Mouse (Mus musculus) bone marrow, adult 2 months (tissue): ENCODE results near the gene Thap8. TPM values are rescaled to one million over a fixed set of nuclear protein-coding genes. Genes with fewer than 3 reads are reported as not detected.

Experiments
- H3K27ac ChIP-seq: fragments of 200-500 bp; 2 replicates; pipeline ENCODE4 v1.5.1; 2012; ENCODE audit warnings: low read depth, mild to moderate bottlenecking, control low read depth, inconsistent platforms, low read length; ENCODE audit not compliant: control insufficient read depth, poor library complexity, insufficient read depth
- H3K4me1 ChIP-seq: fragments of 200-500 bp; 2 replicates; pipeline ENCODE4 v1.6.1; 2011; ENCODE audit warnings: low read length; ENCODE audit not compliant: control insufficient read depth, insufficient read depth
- H3K4me3 ChIP-seq: fragments of 200-500 bp; replicated peaks from 2 replicates; pipeline ENCODE3; 2011; ENCODE audit warnings: mild to moderate bottlenecking, low read depth, low read length, control low read depth; ENCODE audit not compliant: control insufficient read depth
- CTCF ChIP-seq: fragments of 200-500 bp; IDR thresholded peaks from 2 replicates; pipeline ENCODE4 v1.5.1; 2011; ENCODE audit warnings: low read length, control low read depth; ENCODE audit not compliant: control insufficient read depth, insufficient read depth
- POLR2A ChIP-seq: fragments of 200-500 bp; IDR thresholded peaks from 2 replicates; pipeline ENCODE4 v1.6.1; 2011; ENCODE audit warnings: low read depth, mild to moderate bottlenecking, control low read depth, low read length, borderline replicate concordance; ENCODE audit not compliant: control insufficient read depth
- whole genome bisulfite sequencing: fragments of 180-500 bp; shearing (Covaris S2); methylation state at CpG from one replicate; pipeline ENCODE4 v1.1.7; 2018; 5-methylcytosine and 5-hydroxymethylcytosine counted together
- polyA plus RNA-seq: library from polyadenylated mRNA; stranded (reverse); fragments of >200 nt; gene quantifications from 2 replicates; pipeline ENCODE4 v1.2.4, GENCODE M21; 2011; ENCODE audit warnings: low replicate concordance; ENCODE audit not compliant: missing spikeins, insufficient read depth, insufficient read length

The Thap8 gene
- polyA plus RNA-seq, 1 experiment: not detected

DNA sequence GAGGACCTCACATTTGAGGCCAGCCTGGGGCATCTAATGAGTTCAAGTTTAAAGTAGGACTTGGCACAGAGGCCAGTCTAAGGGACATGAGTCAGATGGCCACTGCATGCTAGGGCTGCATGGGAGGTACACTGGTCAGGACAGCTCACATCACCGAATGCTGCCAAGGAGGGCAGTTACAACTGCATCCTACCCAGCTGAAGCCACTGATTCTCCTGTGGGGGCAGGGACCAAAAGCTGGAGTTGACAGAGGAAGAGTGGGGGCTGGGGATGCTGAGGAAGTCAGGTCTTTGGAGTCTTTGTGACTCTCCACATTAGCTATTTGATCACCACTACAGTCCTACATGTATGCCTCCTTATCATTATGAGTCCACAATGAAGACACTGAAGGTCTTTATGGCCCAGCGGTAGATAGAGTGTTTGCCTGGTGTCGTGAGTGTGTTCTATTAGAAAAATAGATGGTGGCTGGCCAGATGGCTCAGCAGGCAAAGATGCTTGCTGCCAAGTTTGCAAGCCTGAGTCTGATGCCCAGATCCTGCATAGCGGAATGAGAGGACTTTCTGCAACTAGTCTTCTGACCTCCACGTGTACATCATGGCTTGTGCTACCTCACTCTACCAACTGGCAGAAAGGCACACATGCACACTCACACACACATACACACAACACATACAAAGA lies 59.7 kb downstream of the Thap8 start:
- TF ChIP-seq POLR2A: no peak
- TF ChIP-seq CTCF: no peak
- H3K4me3 ChIP-seq: no peak overlapping the region
- H3K27ac ChIP-seq: no peak overlapping the region
- H3K4me1 ChIP-seq: no peaks in the 10 kb centered on the region; the same call in none of the 2 replicates
- 72% methylated on average over 5 of the region's 5 CpGs for WGBS

Other genes starting within 250 kb of the Thap8 start
- gene Zfp14, start 228.7 kb upstream of the Thap8 start, polyA plus RNA-seq: 0.52 and 0.66 TPM in 2 replicates
- gene Zfp82, start 207.2 kb upstream of the Thap8 start, polyA plus RNA-seq: 0.97 and 5.7 TPM in 2 replicates
- not detected in 2 replicates for gene Gm26920, start 189.7 kb upstream of the Thap8 start, polyA plus RNA-seq
- gene Zfp566, start 189.6 kb upstream of the Thap8 start, polyA plus RNA-seq: 2.0 and 5.9 TPM in 2 replicates
- 9.3 and 27.6 TPM in 2 replicates for gene Zfp260, start 185.3 kb upstream of the Thap8 start, polyA plus RNA-seq
- 0.57 and 0.95 TPM in 2 replicates for gene Zfp382, start 158.2 kb upstream of the Thap8 start, polyA plus RNA-seq
- 11.2 and 13.7 TPM in 2 replicates for gene Zfp146, start 110.3 kb upstream of the Thap8 start, polyA plus RNA-seq
- 6.8 TPM in 1 of 2 replicates, not detected in the other for gene Cox7a1, start 96.0 kb upstream of the Thap8 start, polyA plus RNA-seq
- gene Capns1, start 81.3 kb upstream of the Thap8 start, polyA plus RNA-seq: 120 and 171 TPM in 2 replicates
- 41.5 and 50.8 TPM in 2 replicates for gene Polr2i, start 48.1 kb upstream of the Thap8 start, polyA plus RNA-seq
- gene Tbcb, start 47.8 kb upstream of the Thap8 start, polyA plus RNA-seq: 24.0 and 67.8 TPM in 2 replicates
- not detected in 2 replicates for gene Ovol3, start 44.4 kb upstream of the Thap8 start, polyA plus RNA-seq
- gene Wdr62, start 325 bp downstream of the Thap8 start, polyA plus RNA-seq: 33.7 and 45.3 TPM in 2 replicates
- gene Clip3, start 11.6 kb downstream of the Thap8 start, polyA plus RNA-seq: 3.2 and 3.5 TPM in 2 replicates
- 11.7 and 23.3 TPM in 2 replicates for gene Alkbh6, start 28.6 kb downstream of the Thap8 start, polyA plus RNA-seq
- 1.3 and 8.9 TPM in 2 replicates for gene Syne4, start 34.7 kb downstream of the Thap8 start, polyA plus RNA-seq
- gene E130208F15Rik, start 41.6 kb downstream of the Thap8 start, polyA plus RNA-seq: 0.56 TPM in 1 of 2 replicates, not detected in the other
- gene Sdhaf1, start 43.8 kb downstream of the Thap8 start, polyA plus RNA-seq: 6.3 and 10.1 TPM in 2 replicates
- 0.45 and 0.70 TPM in 2 replicates for gene Lrfn3, start 82.7 kb downstream of the Thap8 start, polyA plus RNA-seq
- 164 and 433 TPM in 2 replicates for gene Tyrobp, start 133.7 kb downstream of the Thap8 start, polyA plus RNA-seq
- 47.8 and 107 TPM in 2 replicates for gene Hcst, start 139.8 kb downstream of the Thap8 start, polyA plus RNA-seq
- 12.3 and 34.2 TPM in 2 replicates for gene Nfkbid, start 141.6 kb downstream of the Thap8 start, polyA plus RNA-seq
- 6.2 TPM in 1 of 2 replicates, not detected in the other for gene Aplp1, start 165.4 kb downstream of the Thap8 start, polyA plus RNA-seq
- gene Kirrel2, start 177.6 kb downstream of the Thap8 start, polyA plus RNA-seq: 0.25 and 4.8 TPM in 2 replicates
- gene Nphs1, start 178.2 kb downstream of the Thap8 start, polyA plus RNA-seq: 1.5 TPM in 1 of 2 replicates, not detected in the other
- gene Prodh2, start 213.5 kb downstream of the Thap8 start, polyA plus RNA-seq: 1.9 and 3.1 TPM in 2 replicates